Mouse (Mus musculus) kidney, postnatal 0 days (tissue): ENCODE data around the gene Herc2. TPM values are rescaled to one million over a fixed set of nuclear protein-coding genes. Genes with fewer than 3 reads are reported as not detected.

Source experiments
- ATAC-seq: fragments of 200-750 bp; cut with Nextera tagmentation; replicated peaks from 2 replicates; pipeline ENCODE4 v1.8.0; 2017; ENCODE audit warnings: low read depth, moderate number of reproducible peaks, moderate TSS enrichment, moderate library complexity; ENCODE audit not compliant: low FRiP score
- DNase-seq: peaks from one replicate; pipeline ENCODE4 v3.0.0-alpha.2; 2016; ENCODE audit warnings: low spot score
- H3K27ac ChIP-seq: fragments of 300-500 bp; sonication (generic); 2 replicates; pipeline ENCODE4 v1.5.1; 2014; ENCODE audit warnings: mild to moderate bottlenecking
- H3K27me3 ChIP-seq: fragments of 300-500 bp; sonication (generic); 2 replicates; pipeline ENCODE4 v1.6.1; 2014; ENCODE audit warnings: low read length, mixed read lengths; ENCODE audit not compliant: insufficient read depth
- H3K36me3 ChIP-seq: fragments of 300-500 bp; sonication (generic); 2 replicates; pipeline ENCODE4 v1.6.1; 2014; ENCODE audit warnings: low read length, mixed read lengths; ENCODE audit not compliant: insufficient read depth
- H3K4me1 ChIP-seq: fragments of 300-500 bp; sonication (generic); replicated peaks from 2 replicates; pipeline ENCODE4 v1.6.1; 2014; ENCODE audit warnings: antibody characterized with exemption, low read length, mixed read lengths; ENCODE audit not compliant: insufficient read depth
- H3K4me2 ChIP-seq: fragments of 300-500 bp; sonication (generic); 2 replicates; pipeline ENCODE4 v1.6.1; 2014; ENCODE audit warnings: mild to moderate bottlenecking, low read length, moderate library complexity, mixed read lengths
- H3K4me3 ChIP-seq: fragments of 300-500 bp; sonication (generic); replicated peaks from 2 replicates; pipeline ENCODE4 v1.5.1; 2014; ENCODE audit warnings: low read depth, low read length
- H3K9ac ChIP-seq: fragments of 300-500 bp; sonication (generic); 2 replicates; pipeline ENCODE4 v1.6.1; 2014; ENCODE audit warnings: low read depth, low read length
- H3K9me3 ChIP-seq: fragments of 300-500 bp; sonication (generic); replicated peaks from 2 replicates; pipeline ENCODE4 v1.6.1; 2016; ENCODE audit warnings: low read length, inconsistent platforms, mixed read lengths
- CTCF ChIP-seq: IDR thresholded peaks from 2 replicates; pipeline ENCODE4 v1.5.1; 2016; ENCODE audit warnings: antibody characterized with exemption, low read depth, mild to moderate bottlenecking, moderate library complexity
- WGBS: fragments of 180-500 bp; shearing (Covaris S2); extraction: QIAGEN DNeasy Blood & Tissue Kit; methylation state at CpG from one replicate; pipeline ENCODE4 v1.1.7; 2014; 5-methylcytosine and 5-hydroxymethylcytosine counted together
- polyA plus RNA-seq: library from polyadenylated mRNA; unstranded; fragments of >200 nt; fragmentation: Nextera tagmentation; extraction: Ambion mirVana; gene quantifications from 2 replicates; pipeline ENCODE4 v1.2.1, GENCODE M21; 2015

Herc2 gene
- polyA plus RNA-seq, 1 experiment from 2014 or later = 15.6 TPM

DNA sequence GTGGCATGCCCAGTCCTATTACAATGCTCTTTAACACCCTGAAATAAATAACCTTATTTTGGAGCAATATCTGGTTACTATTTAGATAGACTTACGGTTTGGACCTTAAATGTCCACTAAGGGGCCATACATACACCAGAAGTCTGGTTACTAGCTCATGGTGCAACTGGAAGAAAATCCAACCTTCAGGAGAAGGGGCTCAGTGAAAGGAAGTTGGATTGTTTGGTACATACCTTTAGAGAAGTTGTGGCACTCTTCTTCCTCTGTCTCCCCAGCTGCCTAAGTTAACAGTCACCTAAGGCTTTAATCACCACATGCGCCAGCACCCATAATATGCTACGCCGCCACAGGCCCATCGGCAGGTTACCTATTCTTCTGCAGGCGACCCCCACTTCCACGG, 34.2 kb upstream of the Herc2 start:
- no peaks in the 10 kb centered on the region for H3K36me3 ChIP-seq
- no peak overlapping the region for H3K4me3 ChIP-seq
- no peak overlapping the region for H3K9ac ChIP-seq
- no peaks in the 10 kb centered on the region for H3K9me3 ChIP-seq
- 95% methylated on average over 7 of the region's 7 CpGs for WGBS
- ATAC-seq (no peak), DNase-seq (no peak)
- H3K4me2 ChIP-seq = no peak overlapping the region
- TF ChIP-seq CTCF = no peak
- H3K27me3 ChIP-seq = no peaks in the 10 kb centered on the region
- no peak overlapping the region for H3K27ac ChIP-seq
- no peaks in the 10 kb centered on the region for H3K4me1 ChIP-seq

DNA sequence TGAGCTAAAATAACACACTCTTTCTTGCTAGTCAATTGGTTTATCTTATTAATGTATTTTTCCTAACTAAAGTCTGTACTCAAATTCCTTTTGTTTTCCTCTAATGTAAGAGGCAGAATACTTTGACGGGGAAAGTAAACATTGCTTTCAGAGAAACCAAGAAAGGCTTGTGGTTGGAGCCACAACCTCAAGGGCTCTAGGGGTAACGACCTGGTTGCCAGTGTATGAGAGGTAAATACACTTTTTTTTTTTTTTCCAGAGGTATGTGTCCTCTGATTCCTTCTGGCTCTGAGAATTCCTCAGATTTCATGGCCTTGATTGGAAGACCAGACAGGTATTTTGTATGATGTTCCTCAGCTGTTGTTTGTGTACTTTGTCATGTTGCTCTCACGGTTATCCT, 32.2 kb upstream of the Herc2 start:
- Histone ChIP-seq H3K4me3 (no peak overlapping the region), H3K36me3 (no peaks in the 10 kb centered on the region), H3K27ac (no peak overlapping the region), H3K4me2 (no peak overlapping the region), H3K9ac (no peak overlapping the region), H3K9me3 (no peaks in the 10 kb centered on the region), H3K27me3 (no peaks in the 10 kb centered on the region), H3K4me1 (no peaks in the 10 kb centered on the region)
- DNase-seq (no peak), ATAC-seq (no peak)
- WGBS = 64% methylated on average over 3 of the region's 3 CpGs
- TF ChIP-seq CTCF = no peak

DNA sequence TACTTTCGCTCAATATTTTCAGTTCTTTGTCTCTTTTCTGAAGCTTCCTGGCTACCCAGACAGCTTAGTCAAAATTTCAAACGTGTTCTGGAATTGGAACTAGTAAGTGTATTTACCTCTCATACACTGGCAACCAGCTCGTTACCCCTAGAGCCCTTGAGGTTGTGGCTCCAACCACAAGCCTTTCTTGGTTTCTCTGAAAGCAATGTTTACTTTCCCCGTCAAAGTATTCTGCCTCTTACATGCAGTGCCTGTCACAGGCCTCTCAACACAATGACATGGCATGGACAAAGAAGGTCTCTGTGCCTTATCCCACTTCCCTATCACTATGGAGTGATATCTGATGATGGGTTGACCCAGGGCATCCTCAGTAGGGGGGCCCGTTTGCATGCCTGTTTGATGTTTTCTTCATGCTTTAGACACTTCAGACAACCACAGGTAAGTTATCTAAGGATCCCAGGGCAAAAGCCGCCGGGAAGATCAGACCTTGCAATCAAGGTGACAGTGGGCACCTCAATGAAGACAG, 31.5 kb upstream of the Herc2 start:
- WGBS = 62% methylated on average over 7 of the region's 7 CpGs
- Histone ChIP-seq H3K27ac (no peak overlapping the region), H3K9me3 (no peaks in the 10 kb centered on the region), H3K4me1 (no peaks in the 10 kb centered on the region), H3K36me3 (no peaks in the 10 kb centered on the region), H3K4me3 (peak overlapping the region; percentile 73), H3K9ac (peak overlapping the region; percentile 74), H3K4me2 (peak overlapping the region; percentile 91), H3K27me3 (no peaks in the 10 kb centered on the region)
- ATAC-seq (no peak), DNase-seq (no peak)
- no peak for TF ChIP-seq CTCF

DNA sequence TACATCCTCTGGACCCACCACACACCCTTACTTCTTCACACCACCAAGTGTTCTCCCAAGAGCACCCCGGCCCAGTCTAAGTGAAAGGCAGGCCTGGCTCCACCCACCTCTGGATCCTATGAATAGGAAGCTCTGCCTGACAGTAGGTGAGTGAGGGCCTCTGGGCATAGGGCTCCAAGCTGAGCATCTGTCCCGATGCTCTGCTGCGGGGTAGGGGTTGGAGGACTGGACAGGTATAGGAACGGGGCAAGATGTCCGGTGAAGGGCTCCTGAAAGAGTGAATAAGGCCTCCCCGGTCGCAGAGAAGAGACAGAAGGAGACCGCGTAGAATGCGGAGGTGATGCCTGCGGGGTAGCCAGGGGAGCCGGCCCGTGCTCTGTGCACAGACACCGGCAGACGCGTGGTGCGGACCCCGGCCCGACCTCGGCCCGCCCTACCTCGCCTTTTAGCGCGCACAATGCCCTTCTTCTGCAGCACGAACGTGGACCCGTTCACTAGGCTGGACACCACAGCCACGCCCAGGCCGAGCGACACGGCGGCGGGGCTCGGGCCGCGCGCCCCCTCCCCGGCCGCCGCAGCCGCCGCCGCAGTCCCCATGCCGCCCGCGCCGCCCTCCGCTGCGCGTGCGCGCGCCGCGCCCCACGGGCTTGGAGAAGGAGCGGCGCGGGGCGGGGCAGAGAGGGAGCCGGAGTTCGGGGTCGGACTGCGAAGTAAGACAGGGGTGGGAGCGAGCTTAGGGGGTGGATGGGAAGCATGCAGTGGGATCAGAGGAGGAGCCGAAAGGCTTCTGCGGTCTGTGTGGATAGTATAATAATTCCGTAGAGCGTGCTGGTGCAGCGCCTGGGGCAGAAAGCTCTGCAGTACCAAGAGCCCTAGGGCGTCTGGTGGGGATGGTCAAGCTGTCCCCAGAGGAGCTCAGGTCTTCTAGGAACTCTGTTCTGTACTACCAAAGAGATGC, 30.7 kb upstream of the Herc2 start:
- no peak for TF ChIP-seq CTCF
- WGBS = under 1% methylated on average over 67 of the region's 71 CpGs
- H3K4me1 ChIP-seq = no peaks in the 10 kb centered on the region
- H3K9me3 ChIP-seq = no peaks in the 10 kb centered on the region
- H3K27me3 ChIP-seq = no peaks in the 10 kb centered on the region
- no peak overlapping the region for H3K27ac ChIP-seq
- H3K4me3 ChIP-seq = peak overlapping the region; percentile 73
- H3K36me3 ChIP-seq = no peaks in the 10 kb centered on the region
- peak overlapping the region; percentile 74 for H3K9ac ChIP-seq
- ATAC-seq = peak; percentile 93
- DNase-seq = peak; percentile 87
- peak overlapping the region; percentile 91 for H3K4me2 ChIP-seq

DNA sequence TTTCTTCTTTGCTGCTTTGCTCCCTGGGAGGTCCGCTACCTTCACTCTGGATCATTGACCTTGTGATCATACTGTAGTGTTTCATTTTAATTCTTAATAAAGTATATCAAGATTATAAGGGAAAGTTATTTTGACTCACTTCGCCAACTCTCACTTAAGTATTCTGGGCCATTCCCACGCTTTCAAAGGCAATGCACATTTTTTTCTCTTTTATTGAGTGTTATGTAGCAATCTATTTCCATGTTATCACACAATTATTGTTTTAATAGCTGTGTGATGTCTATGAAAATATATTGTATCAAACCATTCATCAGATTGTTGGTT, 30.1 kb upstream of the Herc2 start, which contains the start of gene Nipa1:
TSS of gene Nipa1 (minus strand) at position 25 of the 324 bp plus-strand sequence.
- WGBS = 39% methylated on average over 3 of the region's 3 CpGs
- Histone ChIP-seq H3K27ac (no peak within 1 kb of the TSS), H3K36me3 (no peaks in the 10 kb centered on the region), H3K4me3 (peak within 1 kb of the TSS; percentile 73), H3K4me2 (peak within 1 kb of the TSS; percentile 91), H3K9me3 (no peaks in the 10 kb centered on the region), H3K27me3 (no peaks in the 10 kb centered on the region), H3K4me1 (no peaks in the 10 kb centered on the region), H3K9ac (peak within 1 kb of the TSS; percentile 74)
- DNase-seq (no peak), ATAC-seq (no peak)
- TF ChIP-seq CTCF = no peak

DNA sequence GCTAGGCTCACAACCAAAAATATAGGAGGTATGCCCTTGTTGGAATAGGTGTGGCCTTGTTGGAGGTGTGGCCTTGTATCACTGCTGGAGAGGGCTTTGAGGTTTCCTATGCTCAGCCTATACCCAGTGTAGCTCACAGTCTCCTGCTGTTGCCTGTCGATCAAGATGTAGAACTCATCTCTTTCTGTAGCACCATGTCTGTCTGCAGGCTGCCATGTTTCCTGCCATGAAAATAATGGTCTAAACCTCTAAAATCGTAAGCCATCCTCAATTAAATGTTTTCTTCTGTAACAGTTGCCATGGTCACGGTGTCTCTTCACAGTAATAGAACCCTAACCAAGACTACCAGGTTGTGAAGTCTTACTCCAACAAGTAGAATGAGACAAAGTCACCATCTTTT, 26.4 kb upstream of the Herc2 start:
- Histone ChIP-seq H3K9ac (no peak overlapping the region), H3K4me1 (no peaks in the 10 kb centered on the region), H3K4me3 (no peak overlapping the region), H3K4me2 (no peak overlapping the region), H3K27me3 (no peaks in the 10 kb centered on the region), H3K27ac (no peak overlapping the region), H3K9me3 (no peaks in the 10 kb centered on the region), H3K36me3 (no peaks in the 10 kb centered on the region)
- no peak for TF ChIP-seq CTCF
- ATAC-seq (no peak), DNase-seq (no peak)
- WGBS = 88% methylated on average over 3 of the region's 3 CpGs
